Mouse (Mus musculus): Measurements from ENCODE around the gene Adgrf3. TPM values are rescaled to one million over a fixed set of nuclear protein-coding genes. Genes with fewer than 3 reads are reported as not detected.
A peak's percentile ranks its signal among the peaks of the same experiment; 100 is the strongest.

Gene Adgrf3
- polyA plus RNA-seq, 1 experiment from 2014 or later = not detected

GRCm38 (mm10) chr5:30154474-30155394, 50.8 kb downstream of the Adgrf3 start, which contains the start of the genes Hadha and Hadhb:
Hadha (minus strand) TSS chr5:30155162.
Hadhb (plus strand) TSS chr5:30155248.
- no peaks in the 10 kb centered on the region for H3K9me3 ChIP-seq (replicated peaks; ENCODE audit: control insufficient read depth, low read length)
- no peaks in the 10 kb centered on the region for H3K4me1 ChIP-seq (ENCODE audit: control insufficient read depth, insufficient read depth, low read length)
- H3K27me3 ChIP-seq (ENCODE audit: control insufficient read depth, insufficient read depth, low read length) = no peaks in the 10 kb centered on the region
- DNase-seq (ENCODE audit: low spot score) (peak; percentile 90), ATAC-seq (replicated peaks; ENCODE audit: insufficient number of reproducible peaks, low FRiP score, low TSS enrichment, low read depth) (peak; percentile 92)
- no peaks in the 10 kb centered on the region for H3K36me3 ChIP-seq (replicated peaks; ENCODE audit: control insufficient read depth, insufficient read depth, low read depth, low read length)
- H3K4me2 ChIP-seq (ENCODE audit: low read depth, low read length) = peak within 1 kb of the TSS; percentile 74
- H3K27ac ChIP-seq (replicated peaks; ENCODE audit: low read depth, low read length) = peak within 1 kb of the TSS; percentile 68
- H3K9ac ChIP-seq (replicated peaks; ENCODE audit: low read length) = peak within 1 kb of the TSS; percentile 72
- WGBS = 0% methylated on average over 53 of the region's 53 CpGs
- H3K4me3 ChIP-seq (ENCODE audit: low read depth, low read length) = peak within 1 kb of the TSS; percentile 89

- H3K9ac ChIP-seq (replicated peaks; ENCODE audit: low read length) = peak overlapping the region; percentile 72
- WGBS = 22% methylated on average over 4 of the region's 4 CpGs
- DNase-seq (ENCODE audit: low spot score) (peak; percentile 73), ATAC-seq (replicated peaks; ENCODE audit: insufficient number of reproducible peaks, low FRiP score, low TSS enrichment, low read depth) (no peak)
- no peaks in the 10 kb centered on the region for H3K9me3 ChIP-seq (replicated peaks; ENCODE audit: control insufficient read depth, low read length)
- peak overlapping the region; percentile 74 for H3K4me2 ChIP-seq (ENCODE audit: low read depth, low read length)
- no peaks in the 10 kb centered on the region for H3K36me3 ChIP-seq (replicated peaks; ENCODE audit: control insufficient read depth, insufficient read depth, low read depth, low read length)
- no peaks in the 10 kb centered on the region for H3K4me1 ChIP-seq (ENCODE audit: control insufficient read depth, insufficient read depth, low read length)
- peak overlapping the region; percentile 89 for H3K4me3 ChIP-seq (ENCODE audit: low read depth, low read length)
- H3K27me3 ChIP-seq (ENCODE audit: control insufficient read depth, insufficient read depth, low read length) = no peaks in the 10 kb centered on the region
- no peak overlapping the region for H3K27ac ChIP-seq (replicated peaks; ENCODE audit: low read depth, low read length)
Observed at GRCm38 (mm10) chr5:30154013-30154412, 51.5 kb downstream of the Adgrf3 start.

GRCm38 (mm10) chr5:30153222-30153621, 52.3 kb downstream of the Adgrf3 start:
- ATAC-seq (replicated peaks; ENCODE audit: insufficient number of reproducible peaks, low FRiP score, low TSS enrichment, low read depth) (no peak), DNase-seq (ENCODE audit: low spot score) (no peak)
- Histone ChIP-seq H3K27me3 (ENCODE audit: control insufficient read depth, insufficient read depth, low read length) (no peaks in the 10 kb centered on the region), H3K4me2 (ENCODE audit: low read depth, low read length) (no peak overlapping the region), H3K27ac (replicated peaks; ENCODE audit: low read depth, low read length) (no peak overlapping the region), H3K4me3 (ENCODE audit: low read depth, low read length) (no peak overlapping the region), H3K36me3 (replicated peaks; ENCODE audit: control insufficient read depth, insufficient read depth, low read depth, low read length) (no peaks in the 10 kb centered on the region), H3K4me1 (ENCODE audit: control insufficient read depth, insufficient read depth, low read length) (no peaks in the 10 kb centered on the region), H3K9ac (replicated peaks; ENCODE audit: low read length) (no peak overlapping the region), H3K9me3 (replicated peaks; ENCODE audit: control insufficient read depth, low read length) (no peaks in the 10 kb centered on the region)
- 81% methylated on average over 2 of the region's 2 CpGs for WGBS

GRCm38 (mm10) chr5:30152413-30152812, 53.1 kb downstream of the Adgrf3 start:
- DNase-seq (ENCODE audit: low spot score) (no peak), ATAC-seq (replicated peaks; ENCODE audit: insufficient number of reproducible peaks, low FRiP score, low TSS enrichment, low read depth) (no peak)
- Histone ChIP-seq H3K27me3 (ENCODE audit: control insufficient read depth, insufficient read depth, low read length) (no peaks in the 10 kb centered on the region), H3K4me2 (ENCODE audit: low read depth, low read length) (no peak overlapping the region), H3K4me1 (ENCODE audit: control insufficient read depth, insufficient read depth, low read length) (no peaks in the 10 kb centered on the region), H3K27ac (replicated peaks; ENCODE audit: low read depth, low read length) (no peak overlapping the region), H3K9me3 (replicated peaks; ENCODE audit: control insufficient read depth, low read length) (no peaks in the 10 kb centered on the region), H3K4me3 (ENCODE audit: low read depth, low read length) (no peak overlapping the region), H3K9ac (replicated peaks; ENCODE audit: low read length) (no peak overlapping the region), H3K36me3 (replicated peaks; ENCODE audit: control insufficient read depth, insufficient read depth, low read depth, low read length) (no peaks in the 10 kb centered on the region)
- 89% methylated on average over 1 of the region's 1 CpGs for WGBS

GRCm38 (mm10) chr5:30152007-30152406, 53.5 kb downstream of the Adgrf3 start:
- no peak for DNase-seq (ENCODE audit: low spot score)
- Histone ChIP-seq H3K27me3 (ENCODE audit: control insufficient read depth, insufficient read depth, low read length) (no peaks in the 10 kb centered on the region), H3K4me1 (ENCODE audit: control insufficient read depth, insufficient read depth, low read length) (no peaks in the 10 kb centered on the region), H3K4me2 (ENCODE audit: low read depth, low read length) (no peak overlapping the region), H3K4me3 (ENCODE audit: low read depth, low read length) (no peak overlapping the region), H3K27ac (replicated peaks; ENCODE audit: low read depth, low read length) (no peak overlapping the region), H3K9me3 (replicated peaks; ENCODE audit: control insufficient read depth, low read length) (no peaks in the 10 kb centered on the region), H3K9ac (replicated peaks; ENCODE audit: low read length) (no peak overlapping the region), H3K36me3 (replicated peaks; ENCODE audit: control insufficient read depth, insufficient read depth, low read depth, low read length) (no peaks in the 10 kb centered on the region)
- ATAC-seq (replicated peaks; ENCODE audit: insufficient number of reproducible peaks, low FRiP score, low TSS enrichment, low read depth) = no peak
- 84% methylated on average over 4 of the region's 4 CpGs for WGBS

- H3K4me3 ChIP-seq (ENCODE audit: low read depth, low read length) = no peak overlapping the region
- H3K9me3 ChIP-seq (replicated peaks; ENCODE audit: control insufficient read depth, low read length) = no peaks in the 10 kb centered on the region
- WGBS = 87% methylated on average over 5 of the region's 5 CpGs
- H3K27me3 ChIP-seq (ENCODE audit: control insufficient read depth, insufficient read depth, low read length) = no peaks in the 10 kb centered on the region
- ATAC-seq (replicated peaks; ENCODE audit: insufficient number of reproducible peaks, low FRiP score, low TSS enrichment, low read depth) (no peak), DNase-seq (ENCODE audit: low spot score) (no peak)
- H3K4me2 ChIP-seq (ENCODE audit: low read depth, low read length) = no peak overlapping the region
- H3K27ac ChIP-seq (replicated peaks; ENCODE audit: low read depth, low read length) = no peak overlapping the region
- no peaks in the 10 kb centered on the region for H3K4me1 ChIP-seq (ENCODE audit: control insufficient read depth, insufficient read depth, low read length)
- H3K36me3 ChIP-seq (replicated peaks; ENCODE audit: control insufficient read depth, insufficient read depth, low read depth, low read length) = no peaks in the 10 kb centered on the region; the same call in 1 of the 2 replicates
- no peak overlapping the region for H3K9ac ChIP-seq (replicated peaks; ENCODE audit: low read length)
Observed at GRCm38 (mm10) chr5:30148133-30148920, 57.2 kb downstream of the Adgrf3 start.

- Histone ChIP-seq H3K36me3 (replicated peaks; ENCODE audit: control insufficient read depth, insufficient read depth, low read depth, low read length) (no peaks in the 10 kb centered on the region; the same call in none of the 2 replicates), H3K4me3 (ENCODE audit: low read depth, low read length) (no peak overlapping the region), H3K4me1 (ENCODE audit: control insufficient read depth, insufficient read depth, low read length) (no peaks in the 10 kb centered on the region), H3K9ac (replicated peaks; ENCODE audit: low read length) (no peak overlapping the region), H3K9me3 (replicated peaks; ENCODE audit: control insufficient read depth, low read length) (no peaks in the 10 kb centered on the region), H3K4me2 (ENCODE audit: low read depth, low read length) (no peak overlapping the region), H3K27me3 (ENCODE audit: control insufficient read depth, insufficient read depth, low read length) (no peaks in the 10 kb centered on the region), H3K27ac (replicated peaks; ENCODE audit: low read depth, low read length) (no peak overlapping the region)
- DNase-seq (ENCODE audit: low spot score) = no peak
- ATAC-seq (replicated peaks; ENCODE audit: insufficient number of reproducible peaks, low FRiP score, low TSS enrichment, low read depth) = no peak
- 91% methylated on average over 6 of the region's 6 CpGs for WGBS
Observed at GRCm38 (mm10) chr5:30146526-30146925, 59.0 kb downstream of the Adgrf3 start.

Data from embryonic facial prominence, embryonic 11.5 days (tissue).